18 mouse cellular contexts compared by ENCODE assay signal in the genomic region with DNA sequence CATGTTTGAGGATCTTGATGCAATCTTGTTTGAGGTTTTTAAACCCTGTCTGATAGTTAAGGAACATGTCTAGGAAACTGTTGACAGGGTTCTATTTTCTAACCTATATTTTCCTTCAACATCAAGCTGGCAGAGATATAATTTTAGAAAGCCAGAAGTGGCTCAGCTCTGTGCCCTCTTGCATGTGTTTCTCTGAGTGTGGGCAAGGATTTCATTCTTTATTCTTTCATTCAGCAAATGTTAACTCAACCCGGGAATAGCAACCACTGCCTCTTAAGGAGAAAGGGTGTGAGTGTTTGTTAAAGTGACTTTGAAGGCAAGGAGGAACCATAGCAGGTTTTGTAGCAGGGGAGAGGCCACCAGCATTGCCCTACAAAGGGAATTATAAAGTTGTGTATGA.
A peak's percentile ranks its signal among the peaks of the same experiment; 100 is the strongest.
DNase-seq lines count a peak whose midpoint lies in the region; ATAC-seq and TF ChIP-seq lines count a peak whose summit lies in the region.
"Had no signal": no experiment of that assay in that cellular context is flagged by ENCODE, and none has a peak within 500 bp of the region (broad histone marks: within the 10 kb centered on the region; RNA-seq: fewer than 3 reads in every experiment).

No protein-coding gene starts in this region.

- DNase-seq in heart, adult 11 months, result peak; percentile 25
- no peak for DNase-seq in heart, postnatal 25 days (ENCODE audit: low spot score)
- DNase-seq in lung, postnatal 0 days (ENCODE audit: low spot score), result peak; percentile 18
- no peak for DNase-seq in lung, adult 2 months
- DNase-seq in gastrocnemius, postnatal 25 days, result no peak
- DNase-seq: adrenal gland, adult 2 months; adrenal gland, postnatal 10 days; adrenal gland, postnatal 25 days; cerebellum, adult 11-12 months; cerebellum, adult 2 months; cerebellum, adult 9-10 months; cerebellum, postnatal 10 days; cerebellum, postnatal 25 days; forebrain, postnatal 0 days had no signal

- H3K4me1 ChIP-seq in lung, postnatal 0 days (ENCODE audit: insufficient read depth, low read depth, low read length), result no peaks in the 10 kb centered on the region
- no peaks in the 10 kb centered on the region for H3K4me1 ChIP-seq in lung, adult 2 months (ENCODE audit: control insufficient read depth, insufficient read depth, low read length)
- H3K4me1 ChIP-seq: embryonic facial prominence, embryonic 10.5 days; embryonic facial prominence, embryonic 12.5 days; forebrain, embryonic 13.5 days; forebrain, embryonic 15.5 days had no signal

- no peak overlapping the region for H3K4me3 ChIP-seq in lung, postnatal 0 days (ENCODE audit: low read depth, low read length)
- no peak overlapping the region for H3K4me3 ChIP-seq in lung, adult 2 months (replicated peaks; ENCODE audit: extremely low read depth, low read depth, low read length)
- H3K4me3 ChIP-seq: embryonic facial prominence, embryonic 10.5 days; embryonic facial prominence, embryonic 12.5 days; forebrain, embryonic 13.5 days; forebrain, embryonic 15.5 days had no signal

- TF ChIP-seq EP300 in lung, postnatal 0 days (IDR thresholded peaks at IDR 0.05), result no peak

- no peak overlapping the region for H3K27ac ChIP-seq in lung, postnatal 0 days (ENCODE audit: low read length)
- H3K27ac ChIP-seq: embryonic facial prominence, embryonic 10.5 days; embryonic facial prominence, embryonic 12.5 days; forebrain, embryonic 13.5 days; forebrain, embryonic 15.5 days had no signal

- no peak for TF ChIP-seq POLR2A in lung, adult 2 months (IDR thresholded peaks at IDR 0.05; ENCODE audit: borderline replicate concordance, extremely low read depth, low read depth, low read length)

- intact Hi-C loops in heart, postnatal 25 days (cut with DNase I), result no loop called here

- no peak overlapping the region for H3K4me2 ChIP-seq in lung, postnatal 0 days (replicated peaks; ENCODE audit: low read depth, low read length)
- H3K4me2 ChIP-seq: embryonic facial prominence, embryonic 12.5 days; forebrain, embryonic 13.5 days; forebrain, embryonic 15.5 days had no signal

- no peaks in the 10 kb centered on the region for H3K27me3 ChIP-seq in lung, postnatal 0 days (replicated peaks; ENCODE audit: insufficient read depth, low read length)
- H3K27me3 ChIP-seq: embryonic facial prominence, embryonic 12.5 days; forebrain, embryonic 13.5 days; forebrain, embryonic 15.5 days had no signal

- no peak overlapping the region for H3K9ac ChIP-seq in lung, postnatal 0 days (replicated peaks; ENCODE audit: low read depth)
- H3K9ac ChIP-seq: embryonic facial prominence, embryonic 12.5 days; forebrain, embryonic 13.5 days; forebrain, embryonic 15.5 days; forebrain, postnatal 0 days had no signal

- no peaks in the 10 kb centered on the region for H3K36me3 ChIP-seq in lung, postnatal 0 days (ENCODE audit: insufficient read depth, low read length)
- H3K36me3 ChIP-seq: embryonic facial prominence, embryonic 10.5 days; embryonic facial prominence, embryonic 12.5 days; forebrain, embryonic 15.5 days had no signal

- 26% methylated on average over 1 of the region's 1 CpGs for WGBS in lung, postnatal 0 days
- 44% methylated on average over 1 of the region's 1 CpGs for WGBS in lung, adult 2 months

- TF ChIP-seq CTCF in lung, postnatal 0 days (IDR thresholded peaks at IDR 0.05), result no peak
- no peak for TF ChIP-seq CTCF in lung, adult 2 months (IDR thresholded peaks at IDR 0.05; ENCODE audit: insufficient read depth, low read length)

- ATAC-seq in lung, postnatal 0 days, result no peak
- ATAC-seq: forebrain, embryonic 13.5 days; forebrain, embryonic 15.5 days; forebrain, postnatal 0 days had no signal

- H3K9me3 ChIP-seq in lung, postnatal 0 days (ENCODE audit: low read length), result no peaks in the 10 kb centered on the region
- H3K9me3 ChIP-seq: embryonic facial prominence, embryonic 10.5 days; embryonic facial prominence, embryonic 12.5 days; forebrain, embryonic 13.5 days; forebrain, embryonic 15.5 days had no signal

Comparison
In these comparisons a context has a peak if more than half of its experiments do, and no peak if none do; other contexts are left out.
1. DNase-seq: peak in heart, adult 11 months (single experiment) and lung, postnatal 0 days (single experiment); none in heart, postnatal 25 days (single experiment), lung, adult 2 months (single experiment) and gastrocnemius, postnatal 25 days (single experiment).